Mouse (Mus musculus) heart, embryonic 14.5 days (tissue): ENCODE measurements around the gene Erbb3. TPM values are rescaled to one million over a fixed set of nuclear protein-coding genes. Genes with fewer than 3 reads are reported as not detected.
A peak's percentile ranks its signal among the peaks of the same experiment; 100 is the strongest.
"Not testable (repeated sequence)": the region's sequence is repeated elsewhere in the genome, so short reads cannot be mapped to it uniquely, and the experiment has no call there.

Experiments
- ATAC-seq: fragments of 200-750 bp; cut with Nextera tagmentation; 2 replicates; pipeline ENCODE4 v1.8.0; 2017; ENCODE audit warnings: low read depth, moderate TSS enrichment; ENCODE audit not compliant: insufficient number of reproducible peaks, insufficient read depth, low FRiP score
- H3K27ac ChIP-seq, 2 experiments: fragments of 200-500 bp in 1 of 2; fragments of 300-500 bp in 1 of 2; sonication (generic) in 1 of 2; replicated peaks in 1 of 2; 2 replicates each; pipeline ENCODE4 v1.5.1; 2012 to 2014; ENCODE audit warnings: low read depth in 2 of 2, low read length in 2 of 2, control low read depth in 1 of 2, mild to moderate bottlenecking in 1 of 2, mixed read lengths in 1 of 2; ENCODE audit not compliant: control insufficient read depth in 1 of 2, insufficient read depth in 1 of 2
- H3K27me3 ChIP-seq: fragments of 300-500 bp; sonication (generic); 2 replicates; pipeline ENCODE4 v1.6.1; 2014; ENCODE audit warnings: mild to moderate bottlenecking, low read length, control low read depth; ENCODE audit not compliant: control insufficient read depth, insufficient read depth
- H3K36me3 ChIP-seq: fragments of 300-500 bp; sonication (generic); 2 replicates; pipeline ENCODE4 v1.6.1; 2014; ENCODE audit warnings: mild to moderate bottlenecking, control low read depth, low read length, mixed read lengths; ENCODE audit not compliant: control insufficient read depth, insufficient read depth
- H3K4me1 ChIP-seq, 2 experiments: fragments of 200-500 bp in 1 of 2; fragments of 300-500 bp in 1 of 2; sonication (generic) in 1 of 2; 2 replicates each; pipeline ENCODE4 v1.6.1; 2012 to 2014; ENCODE audit warnings: low read length in 2 of 2, control low read depth in 1 of 2, mixed read lengths in 1 of 2; ENCODE audit not compliant: control insufficient read depth in 2 of 2, insufficient read depth in 2 of 2
- H3K4me2 ChIP-seq: fragments of 300-500 bp; sonication (generic); 2 replicates; pipeline ENCODE4 v1.6.1; 2014; ENCODE audit warnings: mild to moderate bottlenecking, low read length
- H3K4me3 ChIP-seq, 2 experiments: fragments of 200-500 bp in 1 of 2; fragments of 300-500 bp in 1 of 2; sonication (generic) in 1 of 2; 2 replicates each; pipeline ENCODE4 v1.5.1; 2012 to 2014; ENCODE audit warnings: low read length in 2 of 2, mild to moderate bottlenecking in 2 of 2, control low read depth in 1 of 2, low read depth in 1 of 2, moderate library complexity in 1 of 2; ENCODE audit not compliant: control insufficient read depth in 1 of 2, insufficient read depth in 1 of 2
- H3K9ac ChIP-seq: fragments of 300-500 bp; sonication (generic); 2 replicates; pipeline ENCODE4 v1.6.1; 2014; ENCODE audit warnings: mild to moderate bottlenecking, low read length
- H3K9me3 ChIP-seq: fragments of 300-500 bp; sonication (generic); 2 replicates; pipeline ENCODE4 v1.6.1; 2016; ENCODE audit warnings: low read length, control low read depth; ENCODE audit not compliant: control insufficient read depth
- WGBS: fragments of 180-500 bp; shearing (Covaris S2); extraction: QIAGEN DNeasy Blood & Tissue Kit; methylation state at CpG from one replicate; pipeline ENCODE4 v1.1.7; 2014; 5-methylcytosine and 5-hydroxymethylcytosine counted together
- polyA plus RNA-seq: library from polyadenylated mRNA; unstranded; fragments of >200 nt; fragmentation: Nextera tagmentation; extraction: Ambion mirVana; gene quantifications from 2 replicates; pipeline ENCODE4 v1.2.1, GENCODE M21; 2014

Erbb3 gene
- 2.9 and 3.5 TPM in 2 replicates for polyA plus RNA-seq

- H3K4me1 ChIP-seq: peaks cover 6 to 11% of the 10 kb centered on the region in 2 experiments
- H3K4me2 ChIP-seq: peak within 1 kb of the TSS; percentile 99
- WGBS: 0% methylated on average over 42 of the region's 43 CpGs
- H3K9ac ChIP-seq: peak within 1 kb of the TSS; percentile 70
- peak; percentile 45; the same call in 1 of the 2 replicates for ATAC-seq
- H3K27me3 ChIP-seq: peaks cover 20% of the 10 kb centered on the region
- H3K9me3 ChIP-seq: no peaks in the 10 kb centered on the region
- peak within 1 kb of the TSS; percentile 56 to 75 for H3K4me3 ChIP-seq
- no peaks in the 10 kb centered on the region for H3K36me3 ChIP-seq
- H3K27ac ChIP-seq: no peak within 1 kb of the TSS
These were observed at the start of gene Erbb3 for GRCm38 (mm10) chr10:128589464-128590192. Erbb3 (minus strand) TSS chr10:128589652.

- Histone ChIP-seq H3K9ac (no peak overlapping the region; the same call in 1 of the 2 replicates), H3K27me3 (no peaks in the 10 kb centered on the region), H3K36me3 (0 out of 2 replicates have a peak, but pooled peaks cover 4% of the 10 kb centered on the region), H3K4me1 (peaks cover 5 to 9% of the 10 kb centered on the region in 2 experiments; a peak in 3 of 4 replicates), H3K4me2 (peak overlapping the region; percentile 34), H3K9me3 (no peaks in the 10 kb centered on the region), H3K4me3 (no peak overlapping the region), H3K27ac (no peak overlapping the region)
- 18% methylated on average over 11 of the region's 11 CpGs for WGBS
- ATAC-seq: no peak
These were observed 47.6 kb upstream of the Erbb3 start for GRCm38 (mm10) chr10:128637011-128637410.

DNA sequence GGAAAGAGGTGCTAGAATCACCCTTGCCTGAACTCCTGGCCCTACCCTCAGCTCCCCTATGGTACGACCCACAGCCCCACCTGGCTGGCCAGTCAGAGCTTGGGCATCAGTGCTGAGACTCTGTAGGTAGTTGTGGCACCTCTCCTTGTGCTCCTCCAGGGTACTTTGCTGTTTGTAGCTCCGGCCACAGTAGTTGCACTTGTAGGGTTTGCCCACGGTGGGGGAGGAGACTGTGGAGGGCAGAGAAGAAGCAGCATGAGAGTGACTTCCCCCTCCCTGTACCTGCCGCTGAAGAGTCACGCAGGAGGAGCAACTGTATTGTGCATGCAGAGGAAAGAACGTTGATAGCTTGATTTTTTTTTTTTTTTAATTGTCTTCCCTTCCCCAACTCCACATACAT lies 47.1 kb upstream of the Erbb3 start:
- H3K36me3 ChIP-seq: 0 out of 2 replicates have a peak, but pooled peaks cover 4% of the 10 kb centered on the region
- H3K9ac ChIP-seq: no peak overlapping the region; the same call in 1 of the 2 replicates
- H3K27ac ChIP-seq: no peak overlapping the region
- no peak for ATAC-seq
- 46% methylated on average over 6 of the region's 6 CpGs for WGBS
- H3K4me3 ChIP-seq: no peak overlapping the region
- H3K9me3 ChIP-seq: no peaks in the 10 kb centered on the region
- peak overlapping the region; percentile 34 for H3K4me2 ChIP-seq
- H3K27me3 ChIP-seq: no peaks in the 10 kb centered on the region
- peaks cover 3 to 4% of the 10 kb centered on the region in 2 experiments; a peak in 2 of 4 replicates for H3K4me1 ChIP-seq

DNA sequence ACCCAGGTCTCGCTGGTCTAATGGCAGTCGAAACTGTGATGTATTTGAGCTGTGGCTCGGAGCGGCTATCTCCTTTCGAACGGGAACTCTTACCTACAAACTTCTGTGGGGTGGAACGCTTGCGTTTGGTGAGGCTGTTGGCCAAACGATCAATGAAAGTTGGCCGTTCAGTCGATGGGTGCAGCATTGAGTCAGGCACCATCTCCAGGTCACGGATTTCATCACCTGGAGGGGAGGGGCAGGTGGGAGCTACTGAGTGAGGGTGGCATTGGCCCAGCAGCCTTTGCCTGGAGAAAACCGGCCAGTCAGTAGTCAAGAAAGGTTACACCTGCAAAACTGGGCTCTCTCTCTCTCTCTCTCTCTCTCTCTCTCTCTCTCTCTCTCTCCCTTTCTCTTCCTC lies 46.2 kb upstream of the Erbb3 start:
- 0 out of 2 replicates have a peak, but pooled peaks cover 4% of the 10 kb centered on the region for H3K36me3 ChIP-seq
- no peak overlapping the region for H3K27ac ChIP-seq
- no peak for ATAC-seq
- H3K9me3 ChIP-seq: no peaks in the 10 kb centered on the region
- WGBS: 94% methylated on average over 13 of the region's 13 CpGs
- H3K4me3 ChIP-seq: no peak overlapping the region
- peaks cover 3 to 4% of the 10 kb centered on the region in 2 experiments; a peak in 2 of 4 replicates for H3K4me1 ChIP-seq
- no peak overlapping the region for H3K4me2 ChIP-seq
- no peak overlapping the region for H3K9ac ChIP-seq
- H3K27me3 ChIP-seq: no peaks in the 10 kb centered on the region

DNA sequence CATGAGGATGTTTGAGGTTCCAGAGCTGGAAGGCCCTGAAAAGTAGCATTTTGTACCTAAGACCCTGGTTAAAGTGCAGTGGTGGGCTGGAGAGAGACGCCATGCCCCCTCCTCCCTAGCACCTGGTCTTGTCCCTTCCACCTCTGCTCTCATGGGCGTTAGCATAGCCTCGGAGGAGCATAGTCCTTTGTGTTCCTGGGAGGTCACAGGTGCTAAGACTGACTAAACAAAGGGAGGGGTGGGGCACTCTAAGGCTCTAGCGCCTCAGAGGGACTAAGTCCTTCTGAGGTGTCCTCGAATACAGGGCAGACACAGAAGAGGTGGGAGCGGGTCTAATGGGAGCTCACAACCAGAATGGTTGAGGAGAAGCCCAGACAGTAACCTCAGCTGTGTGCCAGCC lies 42.1 kb upstream of the Erbb3 start:
- no peak for ATAC-seq
- Histone ChIP-seq H3K27me3 (no peaks in the 10 kb centered on the region), H3K36me3 (0 out of 2 replicates have a peak, but pooled peaks cover 4% of the 10 kb centered on the region), H3K4me1 (no peaks in the 10 kb centered on the region), H3K9me3 (no peaks in the 10 kb centered on the region), H3K27ac (no peak overlapping the region), H3K4me2 (no peak overlapping the region), H3K9ac (no peak overlapping the region), H3K4me3 (no peak overlapping the region)
- WGBS: 30% methylated on average over 6 of the region's 6 CpGs

DNA sequence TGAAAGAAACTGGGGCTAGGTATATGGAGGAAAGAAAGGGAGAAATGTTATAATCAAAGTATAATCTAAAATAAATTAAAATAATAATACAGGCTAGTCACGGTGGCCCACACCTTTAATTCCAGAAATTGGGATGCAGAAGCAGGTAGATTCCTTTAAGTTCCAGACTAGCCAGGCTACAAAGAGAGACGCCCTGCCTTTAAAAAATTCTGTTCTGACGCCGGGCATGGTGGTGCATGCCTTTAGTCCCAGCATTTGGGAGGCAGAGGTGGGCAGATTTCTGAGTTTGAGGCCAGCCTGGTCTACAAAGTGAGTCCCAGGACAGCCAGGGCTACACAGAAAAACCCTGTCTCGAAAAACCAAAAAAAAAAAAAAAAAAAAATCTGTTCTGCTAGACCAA lies 40.9 kb upstream of the Erbb3 start:
- not testable (repeated sequence) for H3K36me3 ChIP-seq, H3K27ac ChIP-seq, H3K4me1 ChIP-seq, H3K27me3 ChIP-seq, H3K9ac ChIP-seq, ATAC-seq, H3K4me3 ChIP-seq, H3K9me3 ChIP-seq, H3K4me2 ChIP-seq
- WGBS: 80% methylated on average over 5 of the region's 5 CpGs

GRCm38 (mm10) chr10:128629746-128630145 lies 40.3 kb upstream of the Erbb3 start:
- WGBS: 70% methylated on average over 2 of the region's 2 CpGs
- Histone ChIP-seq H3K4me3 (no peak overlapping the region), H3K4me1 (peaks cover 2 to 7% of the 10 kb centered on the region in 2 experiments; a peak in 3 of 4 replicates), H3K9ac (no peak overlapping the region), H3K27me3 (no peaks in the 10 kb centered on the region), H3K27ac (no peak overlapping the region), H3K4me2 (no peak overlapping the region), H3K36me3 (peaks cover 11% of the 10 kb centered on the region), H3K9me3 (no peaks in the 10 kb centered on the region)
- ATAC-seq: no peak
